Mouse (Mus musculus) kidney, postnatal 0 days (tissue): Measurements from ENCODE around the gene Sema5b. TPM values are rescaled to one million over a fixed set of nuclear protein-coding genes. Genes with fewer than 3 reads are reported as not detected.

Experiments used
- ATAC-seq: fragments of 200-750 bp; cut with Nextera tagmentation; replicated peaks from 2 replicates; pipeline ENCODE4 v1.8.0; 2017; ENCODE audit warnings: low read depth, moderate number of reproducible peaks, moderate TSS enrichment, moderate library complexity; ENCODE audit not compliant: low FRiP score
- DNase-seq: peaks from one replicate; pipeline ENCODE4 v3.0.0-alpha.2; 2016; ENCODE audit warnings: low spot score
- H3K27ac ChIP-seq: fragments of 300-500 bp; sonication (generic); 2 replicates; pipeline ENCODE4 v1.5.1; 2014; ENCODE audit warnings: mild to moderate bottlenecking
- H3K27me3 ChIP-seq: fragments of 300-500 bp; sonication (generic); 2 replicates; pipeline ENCODE4 v1.6.1; 2014; ENCODE audit warnings: low read length, mixed read lengths; ENCODE audit not compliant: insufficient read depth
- H3K36me3 ChIP-seq: fragments of 300-500 bp; sonication (generic); 2 replicates; pipeline ENCODE4 v1.6.1; 2014; ENCODE audit warnings: low read length, mixed read lengths; ENCODE audit not compliant: insufficient read depth
- H3K4me1 ChIP-seq: fragments of 300-500 bp; sonication (generic); replicated peaks from 2 replicates; pipeline ENCODE4 v1.6.1; 2014; ENCODE audit warnings: antibody characterized with exemption, low read length, mixed read lengths; ENCODE audit not compliant: insufficient read depth
- H3K4me2 ChIP-seq: fragments of 300-500 bp; sonication (generic); 2 replicates; pipeline ENCODE4 v1.6.1; 2014; ENCODE audit warnings: mild to moderate bottlenecking, low read length, moderate library complexity, mixed read lengths
- H3K4me3 ChIP-seq: fragments of 300-500 bp; sonication (generic); replicated peaks from 2 replicates; pipeline ENCODE4 v1.5.1; 2014; ENCODE audit warnings: low read depth, low read length
- H3K9ac ChIP-seq: fragments of 300-500 bp; sonication (generic); 2 replicates; pipeline ENCODE4 v1.6.1; 2014; ENCODE audit warnings: low read depth, low read length
- H3K9me3 ChIP-seq: fragments of 300-500 bp; sonication (generic); replicated peaks from 2 replicates; pipeline ENCODE4 v1.6.1; 2016; ENCODE audit warnings: low read length, inconsistent platforms, mixed read lengths
- CTCF ChIP-seq: IDR thresholded peaks from 2 replicates; pipeline ENCODE4 v1.5.1; 2016; ENCODE audit warnings: antibody characterized with exemption, low read depth, mild to moderate bottlenecking, moderate library complexity
- WGBS: fragments of 180-500 bp; shearing (Covaris S2); extraction: QIAGEN DNeasy Blood & Tissue Kit; methylation state at CpG from one replicate; pipeline ENCODE4 v1.1.7; 2014; 5-methylcytosine and 5-hydroxymethylcytosine counted together
- polyA plus RNA-seq: library from polyadenylated mRNA; unstranded; fragments of >200 nt; fragmentation: Nextera tagmentation; extraction: Ambion mirVana; gene quantifications from 2 replicates; pipeline ENCODE4 v1.2.1, GENCODE M21; 2015

Sema5b gene
- polyA plus RNA-seq, 1 experiment from 2014 or later: 1.7 TPM

- Histone ChIP-seq H3K9ac (no peak overlapping the region), H3K9me3 (no peaks in the 10 kb centered on the region), H3K4me3 (no peak overlapping the region), H3K27me3 (no peaks in the 10 kb centered on the region), H3K4me2 (no peak overlapping the region), H3K4me1 (peaks cover 4% of the 10 kb centered on the region; the same call in 1 of the 2 replicates), H3K36me3 (no peaks in the 10 kb centered on the region), H3K27ac (no peak overlapping the region)
- ATAC-seq (no peak), DNase-seq (no peak)
- 73% methylated on average over 5 of the region's 5 CpGs for WGBS
- no peak for TF ChIP-seq CTCF
Observed at GRCm38 (mm10) chr16:35598802-35599201, 57.9 kb downstream of the Sema5b start.

DNA sequence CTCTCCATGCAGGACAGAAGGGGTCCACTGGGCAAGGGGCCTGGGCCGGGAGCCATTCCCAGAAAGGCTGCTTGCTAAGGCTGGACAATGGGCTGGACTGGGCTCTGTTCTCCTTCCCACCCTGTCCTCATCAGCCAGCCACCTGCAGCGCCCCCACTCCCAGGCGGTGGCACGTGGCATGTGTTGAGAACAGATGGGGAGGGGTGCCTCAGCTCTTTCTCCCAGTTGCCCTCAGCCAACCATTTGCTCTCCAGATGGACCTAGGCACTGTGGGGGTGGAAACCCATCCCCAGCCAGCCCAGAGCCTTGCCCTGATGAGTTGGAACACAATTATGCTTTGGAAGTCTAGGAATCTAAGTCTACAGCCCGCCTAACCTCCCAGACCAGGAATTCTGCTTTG, 59.3 kb downstream of the Sema5b start:
- Histone ChIP-seq H3K4me1 (peaks cover 12% of the 10 kb centered on the region; the same call in 1 of the 2 replicates), H3K4me3 (no peak overlapping the region), H3K4me2 (no peak overlapping the region), H3K36me3 (no peaks in the 10 kb centered on the region), H3K9ac (no peak overlapping the region), H3K27ac (no peak overlapping the region), H3K27me3 (no peaks in the 10 kb centered on the region), H3K9me3 (no peaks in the 10 kb centered on the region)
- WGBS: 72% methylated on average over 5 of the region's 5 CpGs
- ATAC-seq (no peak), DNase-seq (no peak)
- no peak for TF ChIP-seq CTCF

DNA sequence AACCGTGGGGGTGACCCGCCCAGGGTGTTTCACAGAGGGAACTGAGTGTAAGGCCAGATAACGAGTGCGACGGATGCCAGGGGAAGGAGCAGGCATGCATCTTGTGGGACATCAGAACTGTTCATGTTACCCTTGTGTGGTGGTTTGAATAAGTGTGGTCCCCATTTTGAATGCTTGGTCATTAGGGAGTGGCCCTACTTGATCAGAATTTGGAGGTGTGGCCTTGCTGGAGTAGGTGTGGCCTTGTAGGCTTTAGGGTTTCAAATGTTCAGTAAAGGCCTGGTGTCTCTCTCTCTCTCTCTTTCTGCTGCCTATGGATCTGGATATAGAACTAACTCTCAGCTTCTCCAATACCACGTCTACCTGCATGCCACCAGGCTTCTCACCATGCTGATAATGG, 60.5 kb downstream of the Sema5b start:
- DNase-seq (no peak), ATAC-seq (no peak)
- H3K9ac ChIP-seq: no peak overlapping the region
- peaks cover 12% of the 10 kb centered on the region; the same call in 1 of the 2 replicates for H3K4me1 ChIP-seq
- no peak overlapping the region for H3K27ac ChIP-seq
- no peak overlapping the region for H3K4me3 ChIP-seq
- no peak overlapping the region for H3K4me2 ChIP-seq
- H3K9me3 ChIP-seq: no peaks in the 10 kb centered on the region
- no peak for TF ChIP-seq CTCF
- 94% methylated on average over 6 of the region's 6 CpGs for WGBS
- H3K36me3 ChIP-seq: no peaks in the 10 kb centered on the region
- no peaks in the 10 kb centered on the region for H3K27me3 ChIP-seq

- Histone ChIP-seq H3K9ac (no peak overlapping the region), H3K27ac (no peak overlapping the region), H3K36me3 (no peaks in the 10 kb centered on the region), H3K9me3 (no peaks in the 10 kb centered on the region), H3K27me3 (no peaks in the 10 kb centered on the region), H3K4me3 (no peak overlapping the region), H3K4me1 (peaks cover 12% of the 10 kb centered on the region; the same call in 1 of the 2 replicates), H3K4me2 (no peak overlapping the region)
- WGBS: 71% methylated on average over 9 of the region's 9 CpGs
- DNase-seq (no peak), ATAC-seq (no peak)
- TF ChIP-seq CTCF: no peak
Observed at GRCm38 (mm10) chr16:35602529-35602928, 61.6 kb downstream of the Sema5b start.

- H3K4me2 ChIP-seq: peak overlapping the region; percentile 34
Observed at GRCm38 (mm10) chr16:35603729-35604522, 63.0 kb downstream of the Sema5b start.

DNA sequence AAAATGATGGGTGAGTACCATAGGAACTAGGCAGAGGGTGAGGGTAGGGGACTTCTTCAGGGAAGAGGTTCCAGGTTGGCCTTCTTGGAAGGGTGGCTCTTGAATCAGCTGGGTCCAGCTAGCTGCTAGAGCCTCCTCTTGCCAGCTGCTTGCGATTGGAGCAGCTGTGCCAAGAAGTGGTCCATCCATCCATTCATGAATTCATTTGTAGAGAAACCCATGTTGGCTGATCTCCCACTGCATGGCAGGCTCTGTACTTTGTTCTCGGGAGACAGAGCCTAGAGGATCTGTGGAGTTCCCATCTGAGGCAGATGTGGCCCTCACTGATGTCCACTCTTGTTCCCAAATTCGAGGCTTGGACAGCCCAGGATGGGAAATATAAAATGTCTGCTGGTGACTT, 66.3 kb downstream of the Sema5b start:
- H3K9ac ChIP-seq: no peak overlapping the region
- peaks cover 12% of the 10 kb centered on the region; the same call in 1 of the 2 replicates for H3K4me1 ChIP-seq
- no peaks in the 10 kb centered on the region for H3K9me3 ChIP-seq
- H3K27ac ChIP-seq: no peak overlapping the region
- no peak overlapping the region for H3K4me3 ChIP-seq
- H3K27me3 ChIP-seq: no peaks in the 10 kb centered on the region
- H3K4me2 ChIP-seq: no peak overlapping the region
- no peak for DNase-seq
- 86% methylated on average over 3 of the region's 3 CpGs for WGBS
- ATAC-seq: no peak
- no peaks in the 10 kb centered on the region for H3K36me3 ChIP-seq
- no peak for TF ChIP-seq CTCF

More at GRCm38 (mm10) chr16:35603729-35604522, 63.0 kb downstream of the Sema5b start:
- no peaks in the 10 kb centered on the region for H3K9me3 ChIP-seq
- peak; percentile 19; the same call in 1 of the 2 replicates for ATAC-seq
- no peaks in the 10 kb centered on the region for H3K36me3 ChIP-seq
- H3K4me3 ChIP-seq: no peak overlapping the region
- WGBS: 33% methylated on average over 20 of the region's 20 CpGs
- no peaks in the 10 kb centered on the region for H3K27me3 ChIP-seq
- peaks cover 12% of the 10 kb centered on the region; the same call in 1 of the 2 replicates for H3K4me1 ChIP-seq
- peak; percentile 61 for DNase-seq
- no peak overlapping the region for H3K9ac ChIP-seq
- no peak overlapping the region for H3K27ac ChIP-seq
- TF ChIP-seq CTCF: no peak
